Mouse (Mus musculus) layer of hippocampus, adult 18-20 months (tissue): Measurements from ENCODE around the gene Pom121. TPM values are rescaled to one million over a fixed set of nuclear protein-coding genes. Genes with fewer than 3 reads are reported as not detected.

ENCODE experiments used
- microRNA-seq, 2 experiments: library from miRNA; unstranded; fragments of <30 nt; microRNA quantifications; one replicate each; pipeline ENCODE4 v1.2.0; 2021
- total RNA-seq, 2 experiments: library from RNA; stranded (reverse); gene quantifications; 2 replicates each; pipeline ENCODE4 v1.2.3; 2021

Pom121 gene
- total RNA-seq, 2 experiments from 2014 or later = 49.7 to 51.5 TPM

Small RNA genes within 50 kb of the gene (microRNA-seq; reads per million reads assigned to microRNA genes)
- 0.59 to 1.7 reads per million in 2 experiments for gene Mir7033

Other genes starting within 250 kb of the Pom121 start
- gene Tbl2, start 244.9 kb downstream of the Pom121 start, total RNA-seq = 10 to 100 TPM; 30.4 to 31.5 TPM
- 10 to 100 TPM; 57.2 to 58.2 TPM for gene Bcl7b, start 226.3 kb downstream of the Pom121 start, total RNA-seq
- gene Baz1b, start 207.3 kb downstream of the Pom121 start, total RNA-seq = 10 to 100 TPM; 81.1 to 81.3 TPM
- 1 to 10 TPM; 5.6 to 5.8 TPM for gene Fzd9, start 143.3 kb downstream of the Pom121 start, total RNA-seq
- gene Fkbp6, start 44.5 kb downstream of the Pom121 start, total RNA-seq = under 1 TPM in 1 of 2 experiments, not detected in 1; 0.72 TPM
- not detected for gene Trim50, start 41.3 kb downstream of the Pom121 start, total RNA-seq
- 10 to 100 TPM; 21.4 to 24.1 TPM for gene Nsun5, start 24.6 kb downstream of the Pom121 start, total RNA-seq
- gene Hip1, start 150.6 kb upstream of the Pom121 start, total RNA-seq = 10 to 100 TPM; 34.6 to 34.8 TPM
- not detected for gene Ccl26, start 169.0 kb upstream of the Pom121 start, total RNA-seq
- gene Ccl24, start 178.5 kb upstream of the Pom121 start, total RNA-seq = under 1 TPM in 1 of 2 experiments, not detected in 1; 0.67 TPM
- 10 to 100 TPM; 83.2 to 83.9 TPM for gene Rhbdd2, start 238.1 kb upstream of the Pom121 start, total RNA-seq